In genomic region chr15:79350866-79351265, GRCm38 (mm10) we compare ENCODE assay signal across 12 mouse cellular contexts. TPM values are rescaled to one million over a fixed set of nuclear protein-coding genes. Genes with fewer than 3 reads are reported as not detected.
DNase-seq lines count a peak whose midpoint lies in the region; ATAC-seq and TF ChIP-seq lines count a peak whose summit lies in the region.
"Had no signal": no experiment of that assay in that cellular context is flagged by ENCODE, and none has a peak within 500 bp of the region (broad histone marks: within the 10 kb centered on the region; RNA-seq: fewer than 3 reads in every experiment).

No protein-coding gene starts in this region.

- H3K4me1 ChIP-seq in heart, embryonic 11.5 days (ENCODE audit: control insufficient read depth, insufficient read depth, low read length): peaks cover 21% of the 10 kb centered on the region
- H3K4me1 ChIP-seq in midbrain, embryonic 10.5 days: peaks cover 45% of the 10 kb centered on the region
- H3K4me1 ChIP-seq in midbrain, embryonic 16.5 days (ENCODE audit: control insufficient read depth, insufficient read depth, low read length): peaks cover 8% of the 10 kb centered on the region
- peaks cover 9% of the 10 kb centered on the region for H3K4me1 ChIP-seq in limb, embryonic 14.5 days (ENCODE audit: control insufficient read depth, insufficient read depth, low read length)
- H3K4me1 ChIP-seq in stomach, embryonic 16.5 days (ENCODE audit: control insufficient read depth, insufficient read depth, low read length): peaks cover 53% of the 10 kb centered on the region
- no peaks in the 10 kb centered on the region for H3K4me1 ChIP-seq in midbrain, postnatal 0 days (ENCODE audit: insufficient read depth, low read length)

- no peaks in the 10 kb centered on the region for H3K36me3 ChIP-seq in heart, embryonic 11.5 days (ENCODE audit: control insufficient read depth, insufficient read depth, low read length)
- H3K36me3 ChIP-seq in midbrain, embryonic 10.5 days: no peaks in the 10 kb centered on the region
- no peaks in the 10 kb centered on the region for H3K36me3 ChIP-seq in midbrain, embryonic 16.5 days (ENCODE audit: control insufficient read depth, insufficient read depth, low read length)
- H3K36me3 ChIP-seq in limb, embryonic 14.5 days (ENCODE audit: control insufficient read depth, insufficient read depth, low read length): no peaks in the 10 kb centered on the region
- no peaks in the 10 kb centered on the region for H3K36me3 ChIP-seq in stomach, embryonic 16.5 days (ENCODE audit: control insufficient read depth, insufficient read depth, low read length)
- no peaks in the 10 kb centered on the region for H3K36me3 ChIP-seq in midbrain, postnatal 0 days (ENCODE audit: insufficient read depth, low read length)
- H3K36me3 ChIP-seq: midbrain, embryonic 15.5 days had no signal

- no peak for TF ChIP-seq POLR2A in limb, embryonic 14.5 days (IDR thresholded peaks at IDR 0.05; ENCODE audit: borderline replicate concordance, extremely low read depth, insufficient read depth, insufficient read length)

- TF ChIP-seq CTCF in midbrain, postnatal 0 days (IDR thresholded peaks at IDR 0.05): no peak

- H3K27ac ChIP-seq in heart, embryonic 11.5 days (ENCODE audit: low read depth, low read length): peak overlapping the region; percentile 54; the same call in 1 of the 2 replicates
- H3K27ac ChIP-seq in midbrain, embryonic 10.5 days (replicated peaks): peak overlapping the region; percentile 55; the same call in 1 of the 2 replicates
- no peak overlapping the region for H3K27ac ChIP-seq in midbrain, embryonic 16.5 days (ENCODE audit: low read length)
- 0 out of 2 replicates have a peak overlapping the region, but pooled peaks have one; percentile 38 for H3K27ac ChIP-seq in limb, embryonic 14.5 days (replicated peaks; ENCODE audit: low read depth, low read length)
- peak overlapping the region; percentile 66; the same call in 1 of the 2 replicates for H3K27ac ChIP-seq in stomach, embryonic 16.5 days (ENCODE audit: low read length)
- H3K27ac ChIP-seq in midbrain, postnatal 0 days (ENCODE audit: low read depth, low read length): no peak overlapping the region
- H3K27ac ChIP-seq: left cerebral cortex, adult 2 months; midbrain, embryonic 15.5 days had no signal

- no peaks in the 10 kb centered on the region for H3K27me3 ChIP-seq in heart, embryonic 11.5 days (ENCODE audit: control insufficient read depth, insufficient read depth, low read length)
- H3K27me3 ChIP-seq in midbrain, embryonic 10.5 days (ENCODE audit: low read depth, poor library complexity, severe bottlenecking): peaks cover 48% of the 10 kb centered on the region
- peaks cover 9% of the 10 kb centered on the region for H3K27me3 ChIP-seq in midbrain, embryonic 16.5 days (ENCODE audit: control insufficient read depth, insufficient read depth, low read depth, low read length)
- H3K27me3 ChIP-seq in limb, embryonic 14.5 days (ENCODE audit: control insufficient read depth, insufficient read depth, low read length): no peaks in the 10 kb centered on the region
- no peaks in the 10 kb centered on the region for H3K27me3 ChIP-seq in stomach, embryonic 16.5 days (ENCODE audit: control insufficient read depth, insufficient read depth, low read length)
- peaks cover 9% of the 10 kb centered on the region; the same call in 1 of the 2 replicates for H3K27me3 ChIP-seq in midbrain, postnatal 0 days (ENCODE audit: insufficient read depth, low read length)

- H3K4me2 ChIP-seq in heart, embryonic 11.5 days: 0 out of 2 replicates have a peak overlapping the region, but pooled peaks have one; percentile 37
- no peak overlapping the region for H3K4me2 ChIP-seq in midbrain, embryonic 16.5 days (ENCODE audit: low read length)
- H3K4me2 ChIP-seq in limb, embryonic 14.5 days (replicated peaks; ENCODE audit: low read depth, low read length, severe bottlenecking): no peak overlapping the region
- peak overlapping the region; percentile 33; the same call in 1 of the 2 replicates for H3K4me2 ChIP-seq in stomach, embryonic 16.5 days (ENCODE audit: low read depth, low read length)
- no peak overlapping the region for H3K4me2 ChIP-seq in midbrain, postnatal 0 days (ENCODE audit: low read depth, low read length, poor library complexity, severe bottlenecking)
- H3K4me2 ChIP-seq: midbrain, embryonic 15.5 days had no signal

- H3K9ac ChIP-seq in heart, embryonic 11.5 days (ENCODE audit: low read depth, low read length): no peak overlapping the region
- H3K9ac ChIP-seq in midbrain, embryonic 16.5 days (ENCODE audit: low read depth, low read length): no peak overlapping the region
- H3K9ac ChIP-seq in limb, embryonic 14.5 days (ENCODE audit: low read depth, low read length, severe bottlenecking): no peak overlapping the region
- H3K9ac ChIP-seq in stomach, embryonic 16.5 days (ENCODE audit: low read length): peak overlapping the region; percentile 59
- H3K9ac ChIP-seq in midbrain, postnatal 0 days (replicated peaks; ENCODE audit: low read length, poor library complexity, severe bottlenecking): no peak overlapping the region
- H3K9ac ChIP-seq: midbrain, embryonic 15.5 days had no signal

- 83% methylated on average over 4 of the region's 4 CpGs for WGBS in heart, embryonic 11.5 days (ENCODE audit: insufficient replicate concordance)
- WGBS in midbrain, embryonic 10.5 days: 94% methylated on average over 4 of the region's 4 CpGs
- 92% methylated on average over 4 of the region's 4 CpGs for WGBS in midbrain, embryonic 16.5 days
- 92% methylated on average over 4 of the region's 4 CpGs for WGBS in limb, embryonic 14.5 days
- WGBS in stomach, embryonic 16.5 days: 90% methylated on average over 4 of the region's 4 CpGs
- WGBS in midbrain, postnatal 0 days: 91% methylated on average over 4 of the region's 4 CpGs

- intact Hi-C loops in heart, postnatal 25 days (cut with DNase I): no loop called here

- H3K9me3 ChIP-seq in heart, embryonic 11.5 days (replicated peaks; ENCODE audit: control insufficient read depth, low read length): no peaks in the 10 kb centered on the region
- H3K9me3 ChIP-seq in midbrain, embryonic 10.5 days (replicated peaks): no peaks in the 10 kb centered on the region
- no peaks in the 10 kb centered on the region for H3K9me3 ChIP-seq in midbrain, embryonic 16.5 days (replicated peaks; ENCODE audit: control insufficient read depth, low read length, poor library complexity, severe bottlenecking)
- no peaks in the 10 kb centered on the region for H3K9me3 ChIP-seq in limb, embryonic 14.5 days (ENCODE audit: control insufficient read depth, low read length)
- no peaks in the 10 kb centered on the region for H3K9me3 ChIP-seq in stomach, embryonic 16.5 days (replicated peaks; ENCODE audit: control insufficient read depth, low read length)
- H3K9me3 ChIP-seq in midbrain, postnatal 0 days (ENCODE audit: low read length): no peaks in the 10 kb centered on the region
- H3K9me3 ChIP-seq: midbrain, embryonic 15.5 days had no signal

- DNase-seq in heart, postnatal 25 days (ENCODE audit: low spot score): no peak
- no peak for DNase-seq in midbrain, embryonic 10.5 days (ENCODE audit: low spot score)
- no peak for DNase-seq in limb, embryonic 14.5 days (ENCODE audit: low spot score)
- DNase-seq in embryo, embryonic 10.5 days (ENCODE audit: low spot score): no peak
- no peak for DNase-seq in midbrain, postnatal 0 days (ENCODE audit: low spot score)
- DNase-seq: cerebellum, postnatal 36 days; retina, postnatal 1 day had no signal

- no peak for ATAC-seq in heart, embryonic 11.5 days (replicated peaks; ENCODE audit: insufficient number of reproducible peaks, low FRiP score, low TSS enrichment)
- no peak for ATAC-seq in midbrain, embryonic 16.5 days
- no peak for ATAC-seq in limb, embryonic 14.5 days (ENCODE audit: low FRiP score, low read depth)
- ATAC-seq in stomach, embryonic 16.5 days (ENCODE audit: insufficient read depth, low FRiP score): no peak
- ATAC-seq in midbrain, postnatal 0 days (ENCODE audit: low FRiP score): no peak
- ATAC-seq: midbrain, embryonic 15.5 days had no signal

- H3K4me3 ChIP-seq in heart, embryonic 11.5 days (ENCODE audit: low read depth, low read length): no peak overlapping the region
- peak overlapping the region; percentile 9; the same call in 1 of the 2 replicates for H3K4me3 ChIP-seq in midbrain, embryonic 10.5 days
- no peak overlapping the region for H3K4me3 ChIP-seq in midbrain, embryonic 16.5 days (ENCODE audit: low read depth, low read length)
- H3K4me3 ChIP-seq in limb, embryonic 14.5 days (replicated peaks; ENCODE audit: low read length): no peak overlapping the region
- 0 out of 2 replicates have a peak overlapping the region, but pooled peaks have one; percentile 1 for H3K4me3 ChIP-seq in stomach, embryonic 16.5 days (replicated peaks; ENCODE audit: low read length)
- no peak overlapping the region for H3K4me3 ChIP-seq in midbrain, postnatal 0 days (ENCODE audit: low read depth, low read length)
- H3K4me3 ChIP-seq: left cerebral cortex, adult 2 months; midbrain, embryonic 15.5 days had no signal

RNA-seq across cellular contexts. Expression of gene Maff, which starts 4.4 kb away (rescaled TPM):
- polyA plus RNA-seq in heart, embryonic 11.5 days (2014; fragmentation: Nextera tagmentation; extraction: Ambion mirVana): 3.0 and 3.3 TPM in 2 replicates
- 1 to 10 TPM; 8.1 to 8.3 TPM for total RNA-seq in heart, postnatal 25 days (2021)
- 1.3 TPM in 2 replicates for polyA plus RNA-seq in midbrain, embryonic 10.5 days (2016; fragmentation: Nextera tagmentation; extraction: Ambion mirVana)
- 0.85 and 0.86 TPM in 2 replicates for polyA plus RNA-seq in midbrain, embryonic 16.5 days (2015; fragmentation: Nextera tagmentation; extraction: Ambion mirVana)
- 5.0 and 5.5 TPM in 2 replicates for polyA plus RNA-seq in limb, embryonic 14.5 days (2012; rRNA removed)
- polyA plus RNA-seq in limb, embryonic 14.5 days (2014; fragmentation: Nextera tagmentation; extraction: Ambion mirVana): 3.0 and 3.6 TPM in 2 replicates
- 5.2 and 6.2 TPM in 2 replicates for polyA plus RNA-seq in stomach, embryonic 16.5 days (2015; fragmentation: Nextera tagmentation; extraction: Ambion mirVana)
- 4.0 and 5.4 TPM in 2 replicates for total RNA-seq in midbrain, postnatal 0 days (2014; rRNA removed)
- 0.93 and 1.2 TPM in 2 replicates for polyA plus RNA-seq in midbrain, postnatal 0 days (2015; fragmentation: Nextera tagmentation; extraction: Ambion mirVana)

RNA-seq across cellular contexts. Expression of gene Pla2g6, which starts 22.7 kb away (rescaled TPM):
- 11.6 and 12.9 TPM in 2 replicates for polyA plus RNA-seq in heart, embryonic 11.5 days (2014; fragmentation: Nextera tagmentation; extraction: Ambion mirVana)
- 1 to 10 TPM; 9.6 to 9.9 TPM for total RNA-seq in heart, postnatal 25 days (2021)
- 20.4 and 26.8 TPM in 2 replicates for polyA plus RNA-seq in midbrain, embryonic 10.5 days (2016; fragmentation: Nextera tagmentation; extraction: Ambion mirVana)
- 29.8 and 35.3 TPM in 2 replicates for polyA plus RNA-seq in midbrain, embryonic 16.5 days (2015; fragmentation: Nextera tagmentation; extraction: Ambion mirVana)
- polyA plus RNA-seq in limb, embryonic 14.5 days (2012; rRNA removed): 21.8 and 27.2 TPM in 2 replicates
- 12.7 and 14.7 TPM in 2 replicates for polyA plus RNA-seq in limb, embryonic 14.5 days (2014; fragmentation: Nextera tagmentation; extraction: Ambion mirVana)
- 15.6 and 20.9 TPM in 2 replicates for polyA plus RNA-seq in stomach, embryonic 16.5 days (2015; fragmentation: Nextera tagmentation; extraction: Ambion mirVana)
- total RNA-seq in midbrain, postnatal 0 days (2014; rRNA removed): 26.8 and 35.3 TPM in 2 replicates
- 14.5 and 17.6 TPM in 2 replicates for polyA plus RNA-seq in midbrain, postnatal 0 days (2015; fragmentation: Nextera tagmentation; extraction: Ambion mirVana)

RNA-seq across cellular contexts. Expression of gene Tmem184b, which starts 52.5 kb away (rescaled TPM):
- polyA plus RNA-seq in heart, embryonic 11.5 days (2014; fragmentation: Nextera tagmentation; extraction: Ambion mirVana): 55.0 and 56.5 TPM in 2 replicates
- total RNA-seq in heart, postnatal 25 days (2021): 10 to 100 TPM; 43.0 to 46.7 TPM
- polyA plus RNA-seq in midbrain, embryonic 10.5 days (2016; fragmentation: Nextera tagmentation; extraction: Ambion mirVana): 56.3 and 58.7 TPM in 2 replicates
- polyA plus RNA-seq in midbrain, embryonic 16.5 days (2015; fragmentation: Nextera tagmentation; extraction: Ambion mirVana): 42.5 and 43.2 TPM in 2 replicates
- polyA plus RNA-seq in limb, embryonic 14.5 days (2012; rRNA removed): 121 and 163 TPM in 2 replicates
- polyA plus RNA-seq in limb, embryonic 14.5 days (2014; fragmentation: Nextera tagmentation; extraction: Ambion mirVana): 67.9 and 76.8 TPM in 2 replicates
- polyA plus RNA-seq in stomach, embryonic 16.5 days (2015; fragmentation: Nextera tagmentation; extraction: Ambion mirVana): 52.7 and 59.6 TPM in 2 replicates
- 54.9 and 75.7 TPM in 2 replicates for total RNA-seq in midbrain, postnatal 0 days (2014; rRNA removed)
- polyA plus RNA-seq in midbrain, postnatal 0 days (2015; fragmentation: Nextera tagmentation; extraction: Ambion mirVana): 30.1 and 33.3 TPM in 2 replicates

Comparison
In these comparisons a context has a peak if more than half of its experiments do, and no peak if none do; other contexts are left out.
1. H3K27ac ChIP-seq: peak in heart, embryonic 11.5 days (single experiment), midbrain, embryonic 10.5 days (single experiment), limb, embryonic 14.5 days (single experiment) and stomach, embryonic 16.5 days (single experiment); none in midbrain, embryonic 16.5 days (single experiment) and midbrain, postnatal 0 days (single experiment).
2. H3K4me3 ChIP-seq: peak in midbrain, embryonic 10.5 days (single experiment) and stomach, embryonic 16.5 days (single experiment); none in heart, embryonic 11.5 days (single experiment), midbrain, embryonic 16.5 days (single experiment), limb, embryonic 14.5 days (single experiment) and midbrain, postnatal 0 days (single experiment).
3. H3K4me2 ChIP-seq: peak in heart, embryonic 11.5 days (single experiment) and stomach, embryonic 16.5 days (single experiment); none in midbrain, embryonic 16.5 days (single experiment), limb, embryonic 14.5 days (single experiment) and midbrain, postnatal 0 days (single experiment).